In genomic region chr5:66013999-66014398, GRCm38 (mm10) we compare ENCODE assay signal across 18 mouse cellular contexts. TPM values are rescaled to one million over a fixed set of nuclear protein-coding genes. Genes with fewer than 3 reads are reported as not detected.
DNase-seq lines count a peak whose midpoint lies in the region; ATAC-seq and TF ChIP-seq lines count a peak whose summit lies in the region.
"Had no signal": no experiment of that assay in that cellular context is flagged by ENCODE, and none has a peak within 500 bp of the region (broad histone marks: within the 10 kb centered on the region; RNA-seq: fewer than 3 reads in every experiment).

No protein-coding gene starts in this region.

- in situ Hi-C loops in Patski (cut with MboI; ENCODE audit: low pct_unique_long_range_greater_than_20kb) = no loop called here

- no peak for DNase-seq in Patski (ENCODE audit: low read depth, low spot score)
- no peak for DNase-seq in gastrocnemius, adult 2 months
- no peak for DNase-seq in thymus, postnatal 25 days
- DNase-seq: cerebellum, postnatal 14 days; heart, adult 18-20 months; left cerebral cortex, postnatal 4 days had no signal

- CTCF ChIA-PET in Patski (lab: Charles Lee) = interaction anchor here (1.1 to 1.4 kb wide), 2 partner anchors 10 to 19 kb away, joined by 3 read pairs; no protein-coding TSS in a partner anchor

- ATAC-seq in Patski = peak; percentile 74
- 0 out of 2 replicates have a peak, but pooled peaks have one; percentile 52 for ATAC-seq in common myeloid progenitor, adult 5-6 weeks (replicated peaks; ENCODE audit: low read depth, poor library complexity, severe bottlenecking)
- peak; percentile 54; the same call in 1 of the 2 replicates for ATAC-seq in kidney, embryonic 14.5 days (ENCODE audit: low FRiP score, low TSS enrichment)
- peak; percentile 31; the same call in 1 of the 2 replicates for ATAC-seq in megakaryocyte progenitor cell, adult 5-6 weeks (replicated peaks; ENCODE audit: poor library complexity)
- no peak for ATAC-seq in CD4-positive, CD25-positive, alpha-beta regulatory T cell, adult 4 months
- ATAC-seq: activated CD4-positive, CD25-positive, alpha-beta regulatory T cell, adult 4 months; midbrain, embryonic 13.5 days had no signal

- H3K4me1 ChIP-seq in kidney, embryonic 14.5 days (ENCODE audit: control insufficient read depth, insufficient read depth, low read length) = no peaks in the 10 kb centered on the region
- H3K4me1 ChIP-seq: hindbrain, embryonic 12.5 days; midbrain, embryonic 13.5 days had no signal

- H3K9me3 ChIP-seq in kidney, embryonic 14.5 days (ENCODE audit: control insufficient read depth, low read length) = no peaks in the 10 kb centered on the region
- H3K9me3 ChIP-seq: hindbrain, embryonic 12.5 days; liver, embryonic 15.5 days; midbrain, embryonic 13.5 days had no signal

- intact Hi-C loops in gastrocnemius, adult 2 months (cut with DNase I) = no loop called here

- H3K27me3 ChIP-seq in Patski = no peaks in the 10 kb centered on the region
- no peaks in the 10 kb centered on the region for H3K27me3 ChIP-seq in kidney, embryonic 14.5 days (ENCODE audit: control insufficient read depth, insufficient read depth, low read length)
- H3K27me3 ChIP-seq: CH12.LX; hindbrain, embryonic 12.5 days; liver, embryonic 15.5 days; midbrain, embryonic 13.5 days had no signal

- WGBS in kidney, embryonic 14.5 days = 69% methylated on average over 3 of the region's 3 CpGs

- H3K9ac ChIP-seq in kidney, embryonic 14.5 days (ENCODE audit: low read depth, low read length) = no peak overlapping the region
- H3K9ac ChIP-seq: hindbrain, embryonic 12.5 days; liver, embryonic 15.5 days; midbrain, embryonic 13.5 days had no signal

- no peak for TF ChIP-seq CTCF in Patski (IDR thresholded peaks at IDR 0.05)
- TF ChIP-seq CTCF in gastrocnemius, adult 2 months (IDR thresholded peaks at IDR 0.05) = no peak

- H3K4me2 ChIP-seq in kidney, embryonic 14.5 days (replicated peaks; ENCODE audit: low read depth, low read length) = no peak overlapping the region
- H3K4me2 ChIP-seq: hindbrain, embryonic 12.5 days; liver, embryonic 15.5 days; midbrain, embryonic 13.5 days had no signal

- H3K36me3 ChIP-seq in kidney, embryonic 14.5 days (ENCODE audit: control insufficient read depth, insufficient read depth, low read length) = no peaks in the 10 kb centered on the region
- H3K36me3 ChIP-seq: hindbrain, embryonic 12.5 days; midbrain, embryonic 13.5 days had no signal

- POLR2A ChIA-PET in Patski (lab: Charles Lee) = interaction anchor here (0.7 to 1.1 kb wide), 2 partner anchors 17 to 23 kb away, joined by 3 to 4 read pairs; no protein-coding TSS in a partner anchor

- H3K4me3 ChIP-seq in kidney, embryonic 14.5 days (ENCODE audit: low read length) = no peak overlapping the region
- no peak overlapping the region for H3K4me3 ChIP-seq in gastrocnemius, adult 2 months
- H3K4me3 ChIP-seq: hindbrain, embryonic 12.5 days; liver, embryonic 15.5 days; midbrain, embryonic 13.5 days; myocyte had no signal

- peak overlapping the region; percentile 3; the same call in 1 of the 2 replicates for H3K27ac ChIP-seq in kidney, embryonic 14.5 days (ENCODE audit: low read depth, low read length)
- H3K27ac ChIP-seq in gastrocnemius, adult 2 months = no peak overlapping the region
- H3K27ac ChIP-seq: hindbrain, embryonic 12.5 days; liver, embryonic 15.5 days; midbrain, embryonic 13.5 days had no signal

RNA-seq across cellular contexts. Expression of gene 9130230L23Rik, which starts 9.9 kb away (rescaled TPM):
- polyA plus RNA-seq in Patski (2021) = not detected
- 0.41 TPM in 1 of 2 replicates, not detected in the other for total RNA-seq in common myeloid progenitor, adult 5-6 weeks (2017)
- polyA plus RNA-seq in kidney, embryonic 14.5 days (2014; fragmentation: Nextera tagmentation; extraction: Ambion mirVana) = 0.38 and 0.40 TPM in 2 replicates
- not detected in 2 replicates for total RNA-seq in megakaryocyte progenitor cell, adult 5-6 weeks (2015)
- total RNA-seq in megakaryocyte progenitor cell, adult 5-6 weeks (2017) = 0.30 TPM in 1 of 2 replicates, not detected in the other
- under 1 TPM in 1 of 2 experiments, not detected in 1; 0.28 TPM for total RNA-seq in gastrocnemius, adult 2 months (2021)
- not detected for polyA plus RNA-seq in CD4-positive, CD25-positive, alpha-beta regulatory T cell, adult 4 months (2017; shearing (Covaris generic))
- total RNA-seq: heart, adult 18-20 months; layer of hippocampus, postnatal 25 days; left cerebral cortex, postnatal 4 days had no signal
- polyA plus RNA-seq: embryonic facial prominence, embryonic 11.5 days; hindbrain, embryonic 12.5 days had no signal
